Mouse (Mus musculus): ENCODE measurements at regions not wholly inside any gene's neighbourhood (a gene's known extent, or its start where the extent isn't known, plus 50 kb on each side); places are given as distances from the start of the nearest gene placed in this dataset.

DNA sequence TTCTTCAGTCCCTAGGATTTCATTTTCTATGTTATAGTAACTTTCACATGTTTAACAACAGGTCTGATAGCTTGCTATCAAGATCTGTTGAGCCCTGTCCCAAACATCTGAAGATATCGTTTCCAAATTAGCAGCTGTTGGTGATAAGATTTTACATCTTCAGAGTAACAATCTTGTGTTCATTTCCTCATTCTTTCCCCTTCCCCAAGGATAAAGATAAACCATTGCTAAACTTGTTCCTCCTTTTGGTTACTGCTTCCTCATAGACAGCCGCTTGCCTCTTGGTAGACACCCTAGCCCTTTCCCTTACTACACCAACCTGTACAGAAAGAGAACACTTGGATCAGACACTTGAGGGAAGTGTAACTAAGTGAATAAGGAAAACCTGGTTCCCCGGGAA, 58.6 kb downstream of the Kcnrg start:
- Histone ChIP-seq H3K36me3 (ENCODE audit: control insufficient read depth in 1 of 2, insufficient read depth in 2 of 2, low read length in 2 of 2) (peaks cover 0 to 30% of the 10 kb centered on the region in 2 experiments; a peak in 3 of 4 replicates), H3K4me1 (ENCODE audit: control insufficient read depth in 1 of 2, insufficient read depth in 2 of 2, low read length in 2 of 2) (peaks cover 10 to 13% of the 10 kb centered on the region in 2 experiments)
- TF ChIP-seq MYB (IDR thresholded peaks at IDR 0.05; ENCODE audit: low read depth, low read length) (no peak), RAD21 (IDR thresholded peaks at IDR 0.05; ENCODE audit: low read depth, low read length) (no peak), SIN3A (IDR thresholded peaks at IDR 0.05; ENCODE audit: low read length) (peak; percentile 64), ZNF384 (IDR thresholded peaks at IDR 0.05; ENCODE audit: low read depth, low read length) (no peak), ZC3H11A (IDR thresholded peaks at IDR 0.05; ENCODE audit: low read depth, low read length) (peak; percentile 20; the same call in 1 of the 2 replicates), EP300 (IDR thresholded peaks at IDR 0.05; ENCODE audit: low read depth in 1 of 2, low read length in 2 of 2) (peak; percentile 83 to 95), ZMIZ1 (IDR thresholded peaks at IDR 0.05; ENCODE audit: low read depth, low read length) (no peak), JUND (IDR thresholded peaks at IDR 0.05; ENCODE audit: low read depth, low read length) (no peak; the same call in 1 of the 2 replicates), RCOR1 (IDR thresholded peaks at IDR 0.05; ENCODE audit: low read depth, low read length) (peak; percentile 86), MEF2A (IDR thresholded peaks at IDR 0.05; ENCODE audit: extremely low read depth, insufficient replicate concordance, low read depth, low read length, poor library complexity, severe bottlenecking) (peak; percentile 70; the same call in 1 of the 2 replicates), TAL1 (IDR thresholded peaks at IDR 0.05; ENCODE audit: low read length) (peak; percentile 49; the same call in 1 of the 2 replicates), E2F4 (IDR thresholded peaks at IDR 0.05; ENCODE audit: borderline replicate concordance, low read depth, low read length) (no peak), MAX (IDR thresholded peaks at IDR 0.05; ENCODE audit: low read length) (no peak), MAFK (IDR thresholded peaks at IDR 0.05; ENCODE audit: borderline replicate concordance, low read depth, low read length) (no peak), KAT2A (conservative IDR thresholded peaks at IDR 0.05; ENCODE audit: low read depth, low read length) (no peak), NRF1 (IDR thresholded peaks at IDR 0.05; ENCODE audit: insufficient read depth, low read depth, low read length, poor library complexity, severe bottlenecking) (no peak), GATA1 (IDR thresholded peaks at IDR 0.05; ENCODE audit: low read depth, low read length) (peak; percentile 96), UBTF (IDR thresholded peaks at IDR 0.05; ENCODE audit: borderline replicate concordance, insufficient read depth, low read depth, low read length) (no peak), HCFC1 (IDR thresholded peaks at IDR 0.05; ENCODE audit: low read depth, low read length) (no peak), NELFE (IDR thresholded peaks at IDR 0.05; ENCODE audit: low read depth, low read length) (no peak), USF2 (IDR thresholded peaks at IDR 0.05; ENCODE audit: borderline replicate concordance in 1 of 2, insufficient read depth in 1 of 2, low read depth in 1 of 2, low read length in 2 of 2) (no peak), CHD2 (IDR thresholded peaks at IDR 0.05; ENCODE audit: low read length) (no peak), TBP (IDR thresholded peaks at IDR 0.05; ENCODE audit: low read depth, low read length) (no peak), ZKSCAN1 (IDR thresholded peaks at IDR 0.05; ENCODE audit: low read depth, low read length) (no peak), USF1 (IDR thresholded peaks at IDR 0.05; ENCODE audit: low read depth, low read length) (no peak), CHD1 (IDR thresholded peaks at IDR 0.05; ENCODE audit: low read depth, low read length) (no peak), POLR2AphosphoS5 (IDR thresholded peaks at IDR 0.05; ENCODE audit: borderline replicate concordance, low read depth, low read length) (no peak), MXI1 (IDR thresholded peaks at IDR 0.05; ENCODE audit: low read depth, low read length) (no peak), MAZ (IDR thresholded peaks at IDR 0.05; ENCODE audit: low read depth, low read length) (no peak), ETS1 (IDR thresholded peaks at IDR 0.05; ENCODE audit: low read depth, low read length) (peak; percentile 90), ELF1 (IDR thresholded peaks at IDR 0.05; ENCODE audit: low read depth, low read length) (no peak), BHLHE40 (IDR thresholded peaks at IDR 0.05; ENCODE audit: borderline replicate concordance, low read depth, low read length) (peak; percentile 27; the same call in 1 of the 2 replicates), MYC (IDR thresholded peaks at IDR 0.05; ENCODE audit: low read depth, low read length) (peak; percentile 63; the same call in 1 of the 2 replicates), GABPA (IDR thresholded peaks at IDR 0.05; ENCODE audit: low read depth, low read length) (no peak), CTCF (IDR thresholded peaks at IDR 0.05 in 2 of 3, conservative IDR thresholded peaks at IDR 0.05 in 1 of 3; ENCODE audit: control insufficient read depth in 1 of 3, insufficient read depth in 1 of 3, low read depth in 2 of 3, low read length in 3 of 3, poor library complexity in 1 of 3, severe bottlenecking in 1 of 3) (no peak), SMC3 (IDR thresholded peaks at IDR 0.05; ENCODE audit: low read depth, low read length) (no peak), POLR2A (IDR thresholded peaks at IDR 0.05; ENCODE audit: control insufficient read depth in 1 of 2, insufficient read depth in 1 of 2, low read depth in 1 of 2, low read length in 2 of 2, poor library complexity in 1 of 2) (no peak), POLR2AphosphoS2 (IDR thresholded peaks at IDR 0.05; ENCODE audit: low read length) (no peak)

More for the DNA sequence above, 58.6 kb downstream of the Kcnrg start:
- H3K27me3 ChIP-seq (ENCODE audit: control insufficient read depth in 1 of 2, insufficient read depth in 2 of 2, low read length in 2 of 2) = no peaks in the 10 kb centered on the region
- no peak overlapping the region for H3K9ac ChIP-seq (ENCODE audit: control insufficient read depth, low read depth, low read length, poor library complexity, severe bottlenecking)
- no peaks in the 10 kb centered on the region for H3K9me3 ChIP-seq (replicated peaks; ENCODE audit: insufficient read depth, low read length)
- peak; percentile 63 for DNase-seq (ENCODE audit: low read depth, low spot score)
- H3K79me2 ChIP-seq (ENCODE audit: control insufficient read depth, insufficient read depth, low read length, poor library complexity) = no peaks in the 10 kb centered on the region
- H3K4me3 ChIP-seq (ENCODE audit: control insufficient read depth in 1 of 2, insufficient read depth in 1 of 2, low read depth in 2 of 2, low read length in 2 of 2) = no peak overlapping the region
- H3K27ac ChIP-seq (ENCODE audit: control insufficient read depth, low read depth, low read length) = peak overlapping the region; percentile 39; the same call in 1 of the 2 replicates

Data from MEL (cell line).